Mouse (Mus musculus) urinary bladder, adult 2 months (tissue): ENCODE results near the gene Sh3gl1. TPM values are rescaled to one million over a fixed set of nuclear protein-coding genes. Genes with fewer than 3 reads are reported as not detected.
A peak's percentile ranks its signal among the peaks of the same experiment; 100 is the strongest.
"Not testable (repeated sequence)": the region's sequence is repeated elsewhere in the genome, so short reads cannot be mapped to it uniquely, and the experiment has no call there.

Experiments used
- DNase-seq: peaks from one replicate; pipeline ENCODE4 v3.0.0; 2022; ENCODE audit warnings: low spot score
- polyA plus RNA-seq: library from polyadenylated mRNA; depleted of rRNA; stranded (reverse); fragments of >200 nt; gene quantifications from 2 replicates; pipeline ENCODE4 v1.2.3, GENCODE M21; 2012; rRNA removed

The Sh3gl1 gene
- polyA plus RNA-seq = 55.5 and 78.1 TPM in 2 replicates

DNA sequence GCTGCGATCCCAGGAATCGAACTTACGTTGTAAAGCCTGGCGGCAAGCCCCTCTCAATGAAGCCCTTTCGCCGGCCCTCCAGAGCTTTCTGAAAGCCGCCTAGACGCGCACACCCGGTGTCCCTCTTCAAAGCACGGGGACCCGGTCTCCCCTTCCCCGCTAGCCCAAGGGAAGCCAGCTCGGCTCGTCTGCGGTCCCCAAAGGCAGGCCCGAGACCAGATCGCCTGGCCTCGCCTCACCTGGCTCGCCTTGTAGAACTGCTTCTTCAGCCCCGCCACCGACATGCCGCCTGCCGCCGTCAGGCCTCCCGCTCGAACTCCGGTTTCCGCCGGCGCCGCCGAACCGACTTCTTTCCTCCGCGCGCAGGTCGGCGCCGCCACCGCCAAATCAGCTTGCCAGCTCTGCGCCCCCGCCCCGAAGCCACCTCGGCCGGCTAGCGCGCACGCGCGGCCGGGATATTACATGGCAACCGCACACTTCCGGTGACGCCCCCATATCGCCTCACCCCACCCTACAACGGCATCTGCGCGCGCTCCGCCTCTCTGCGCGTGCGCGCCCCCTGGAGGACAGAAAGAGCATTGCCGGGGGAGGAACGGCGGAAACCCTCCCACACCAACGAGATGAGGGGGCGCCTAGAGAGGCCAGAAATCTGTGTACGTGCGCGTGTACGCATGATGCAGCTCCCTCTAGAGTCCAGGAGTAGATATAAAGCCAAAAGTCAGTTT is at the start of gene Sh3gl1:
Sh3gl1 (minus strand) TSS at position 460 of the 725 bp plus-strand sequence.
- DNase-seq = peak; percentile 98

DNA sequence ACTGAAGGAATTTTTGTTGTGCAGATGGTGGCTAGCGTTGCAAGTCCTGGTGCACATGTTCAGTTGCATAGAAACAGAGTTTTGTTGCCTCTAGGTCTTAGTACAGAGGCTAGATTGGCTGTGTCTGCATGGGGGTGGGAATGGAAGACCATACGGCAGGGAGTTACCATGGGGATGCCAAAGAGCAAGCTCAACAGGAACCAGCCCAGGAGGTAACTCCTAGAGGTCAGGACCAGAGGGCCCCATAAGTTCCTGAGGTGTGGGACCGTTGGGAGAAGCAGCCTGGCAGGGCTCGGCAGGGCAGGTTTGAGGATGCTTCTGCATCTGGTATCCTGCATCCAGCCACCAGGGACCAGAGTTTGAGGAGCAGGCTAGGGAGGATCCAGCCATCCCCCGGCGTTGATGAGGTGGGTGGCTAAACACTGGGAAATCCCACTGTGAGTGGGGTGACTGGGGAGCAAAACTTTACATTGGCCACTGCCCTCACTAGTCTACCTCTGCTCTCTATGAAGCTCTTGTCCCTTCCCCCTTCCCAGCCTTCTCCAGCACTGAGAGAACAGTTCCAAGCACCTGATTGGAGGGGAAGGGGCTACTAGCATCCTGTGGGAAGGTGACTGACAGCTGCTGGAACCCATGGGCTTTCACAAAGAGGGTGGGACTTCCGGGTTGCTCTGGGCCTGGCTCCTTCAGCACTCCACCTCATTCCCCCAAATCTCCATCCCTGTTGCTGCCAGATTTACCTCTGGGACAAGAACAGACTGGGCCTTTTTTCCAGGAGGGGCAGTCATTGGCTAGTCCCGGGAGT is 44.5 kb upstream of the Sh3gl1 start:
- no peak for DNase-seq

DNA sequence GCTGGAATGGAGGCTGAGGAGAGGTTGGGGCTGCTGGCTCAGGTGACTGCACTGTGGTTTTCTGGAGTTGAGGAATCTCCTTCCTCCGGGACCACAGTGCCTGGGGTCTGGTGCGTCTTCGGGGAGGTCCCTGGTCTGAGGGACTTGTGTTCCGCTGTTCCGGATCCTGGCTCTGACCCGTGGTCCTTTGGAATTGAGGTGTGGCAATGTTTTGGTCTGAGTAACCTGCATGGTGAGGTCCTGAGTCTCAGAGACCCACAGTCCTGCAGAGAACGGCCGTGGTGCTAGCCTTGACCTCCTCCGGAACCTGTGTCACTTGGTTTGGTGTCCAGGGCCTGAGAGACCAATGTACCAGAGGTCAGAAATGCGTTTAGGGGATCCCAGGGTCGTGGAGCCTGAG is 43.5 kb upstream of the Sh3gl1 start:
- no peak for DNase-seq

DNA sequence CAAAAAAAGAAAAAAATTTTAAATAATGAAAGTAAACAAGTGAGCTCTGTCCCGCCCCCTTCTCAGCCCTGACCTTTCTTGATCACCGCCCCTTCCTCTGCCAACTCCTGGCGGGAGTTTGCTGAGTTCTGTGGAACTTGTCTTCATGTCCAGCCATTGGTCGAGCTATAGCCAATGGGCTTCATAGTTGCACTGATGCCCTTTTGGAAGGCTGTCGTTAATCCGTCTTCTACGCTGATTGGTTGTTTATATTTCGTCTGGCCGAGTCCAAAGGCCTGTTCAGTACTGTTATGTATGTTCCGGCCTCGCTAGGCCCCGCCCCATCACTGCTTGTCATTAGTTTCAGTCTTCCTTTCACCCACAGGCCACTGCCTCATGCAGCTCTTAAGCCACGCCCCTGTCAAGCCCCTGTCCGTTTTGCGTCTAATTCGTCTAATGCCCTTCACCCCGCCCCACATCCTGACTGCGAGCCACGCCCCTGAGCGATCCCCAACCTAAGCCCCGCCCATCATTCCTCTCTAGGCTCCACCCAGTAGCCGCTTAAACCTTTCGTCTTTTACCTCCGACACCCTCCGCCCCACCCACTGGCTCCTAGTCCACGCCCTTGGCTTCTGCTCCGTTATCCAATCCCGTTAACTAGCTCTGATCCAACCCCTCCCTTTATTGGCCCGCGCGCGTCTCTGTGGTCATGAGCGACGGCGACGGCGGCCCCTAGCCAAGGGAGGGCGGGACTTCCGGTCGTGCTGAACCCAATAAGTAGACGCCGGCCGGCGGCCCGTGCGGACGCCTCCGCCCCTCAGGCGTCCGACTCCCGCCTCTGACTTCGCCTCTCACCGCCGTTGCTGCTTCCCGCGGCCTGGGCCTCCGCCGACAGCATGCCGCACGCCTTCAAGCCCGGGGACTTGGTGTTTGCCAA is 42.7 kb upstream of the Sh3gl1 start, which contains the start of gene Hdgfl2:
Hdgfl2 (plus strand) TSS at position 755 of the 916 bp plus-strand sequence.
- peak; percentile 96 for DNase-seq

DNA sequence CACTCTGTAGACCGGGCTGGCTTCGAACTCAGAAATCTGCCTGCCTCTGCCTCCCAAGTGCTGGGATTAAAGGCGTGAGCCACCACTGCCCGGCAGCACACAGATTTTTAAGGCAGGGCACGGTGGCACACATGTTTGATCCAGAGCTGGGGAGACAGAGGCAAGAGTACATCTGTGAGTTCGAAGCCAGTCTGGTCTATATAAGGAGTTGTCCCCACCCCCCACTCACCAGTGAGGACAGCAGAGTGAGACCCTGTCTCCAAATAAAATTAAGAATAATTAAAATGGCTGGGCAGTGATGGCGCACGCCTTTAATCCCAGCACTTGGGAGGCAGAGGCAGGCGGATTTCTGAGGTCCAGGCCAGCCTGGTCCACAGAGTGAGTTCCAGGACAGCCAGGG is 41.9 kb upstream of the Sh3gl1 start:
- not testable (repeated sequence) for DNase-seq

DNA sequence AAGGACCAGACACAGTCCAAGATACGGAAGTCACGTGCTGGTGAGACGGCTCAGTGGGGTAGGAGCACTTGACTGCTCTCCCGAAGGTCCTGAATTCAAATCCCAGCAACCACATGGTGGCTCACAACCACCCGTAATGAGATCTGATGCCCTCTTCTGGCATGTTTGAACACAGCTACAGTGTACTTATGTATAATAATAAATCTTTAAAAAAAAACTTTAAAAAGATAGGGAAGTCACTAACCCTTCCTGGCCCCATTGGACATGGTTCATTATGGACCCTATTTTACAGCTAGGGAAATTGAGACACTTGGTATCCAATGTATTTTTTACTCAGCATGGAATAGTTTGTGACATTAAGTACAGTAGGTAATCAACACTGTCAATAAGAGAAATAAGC is 41.1 kb upstream of the Sh3gl1 start:
- DNase-seq = no peak

DNA sequence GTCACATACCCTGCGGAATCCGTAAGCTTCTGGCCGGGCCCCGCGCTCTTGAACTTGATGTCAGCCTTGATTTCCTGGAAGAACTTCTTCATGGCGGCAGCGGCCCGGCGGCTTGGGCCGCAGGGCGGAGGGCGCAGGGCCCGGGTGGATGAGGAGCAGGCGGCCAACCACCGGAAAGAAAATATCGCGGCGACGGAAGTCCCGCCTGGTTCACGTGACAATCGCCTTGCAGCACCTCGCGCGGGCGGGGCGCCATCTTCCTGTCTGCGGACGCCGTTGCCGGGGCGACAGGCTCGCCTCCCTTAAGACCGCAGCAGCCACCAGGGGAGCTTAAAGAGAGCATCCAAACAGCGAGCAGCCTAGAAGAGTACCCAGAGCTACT is 38.4 kb upstream of the Sh3gl1 start, which contains the start of gene Ubxn6:
Ubxn6 (minus strand) TSS at position 202 of the 382 bp plus-strand sequence.
- DNase-seq = peak; percentile 90

DNA sequence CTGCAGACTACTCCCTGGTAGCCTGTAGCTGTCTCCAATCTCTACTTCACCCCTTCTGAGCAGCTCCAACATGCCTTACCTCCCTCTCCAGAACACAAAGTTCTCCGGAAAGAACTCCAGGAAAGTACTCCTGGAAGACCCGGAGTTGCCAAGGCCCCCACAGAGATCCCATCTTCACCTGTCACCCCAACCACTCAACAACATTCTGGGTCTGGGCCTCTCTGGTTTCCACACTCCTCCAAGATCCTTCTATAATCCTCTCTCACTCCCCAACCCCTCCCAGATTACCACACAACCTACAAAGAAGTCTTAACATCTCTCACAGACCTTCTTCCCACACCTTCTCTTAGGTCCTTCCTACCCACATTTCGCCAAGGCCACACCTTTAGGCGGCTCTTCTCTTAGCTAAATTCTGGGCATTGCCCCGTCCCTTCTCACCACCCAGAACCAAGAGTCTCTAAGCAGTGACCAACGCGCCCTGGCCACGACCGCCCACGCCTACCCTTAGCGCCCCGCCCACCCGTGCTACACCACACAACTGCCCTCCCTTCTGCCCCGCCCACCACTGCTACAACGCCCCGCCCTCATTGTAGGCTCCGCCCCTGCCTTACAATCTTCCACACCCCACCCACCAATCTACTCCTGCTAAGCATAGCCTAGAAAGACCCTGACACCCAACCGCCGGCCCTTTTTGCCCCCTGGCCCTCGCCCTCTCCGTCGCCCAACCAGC is 37.8 kb upstream of the Sh3gl1 start:
- DNase-seq = no peak

DNA sequence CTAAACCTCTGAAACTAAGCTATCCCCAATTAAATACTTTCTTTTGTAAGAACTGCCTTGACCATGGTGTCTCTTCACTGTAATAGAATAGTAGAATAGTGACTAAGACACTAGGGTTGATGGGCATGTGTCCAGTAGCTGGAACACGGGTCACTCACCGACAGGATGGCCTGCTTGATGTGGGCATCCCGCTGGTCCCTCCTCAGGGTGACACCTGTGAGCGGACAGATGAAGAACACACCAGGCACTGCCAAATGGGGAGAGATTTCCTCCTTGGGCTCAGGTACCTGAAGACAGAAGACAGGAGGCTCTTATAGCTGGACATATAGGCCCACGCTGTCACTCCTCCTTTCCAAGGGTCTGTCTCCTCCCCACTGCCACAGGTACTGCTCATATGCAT is 35.8 kb upstream of the Sh3gl1 start:
- DNase-seq = no peak

DNA sequence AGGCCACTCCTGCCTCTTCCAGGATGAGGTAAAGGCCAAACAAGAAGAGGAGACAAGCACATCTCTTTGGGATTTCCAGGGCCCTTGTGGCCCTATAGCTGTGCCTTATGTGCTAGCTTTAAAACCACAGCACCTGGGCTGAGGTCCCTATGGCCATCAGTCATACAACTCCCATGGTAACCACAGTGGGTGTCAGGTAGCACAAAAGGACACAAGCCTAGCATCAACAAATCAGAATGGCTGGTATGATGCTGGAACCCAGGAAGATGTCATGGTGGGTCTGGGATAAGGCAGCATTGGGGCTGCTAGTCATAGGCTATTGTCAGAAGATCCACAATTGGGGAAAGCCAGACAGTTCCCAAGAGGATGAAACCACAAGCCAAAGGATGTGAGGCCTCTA is 34.7 kb upstream of the Sh3gl1 start:
- DNase-seq = no peak

DNA sequence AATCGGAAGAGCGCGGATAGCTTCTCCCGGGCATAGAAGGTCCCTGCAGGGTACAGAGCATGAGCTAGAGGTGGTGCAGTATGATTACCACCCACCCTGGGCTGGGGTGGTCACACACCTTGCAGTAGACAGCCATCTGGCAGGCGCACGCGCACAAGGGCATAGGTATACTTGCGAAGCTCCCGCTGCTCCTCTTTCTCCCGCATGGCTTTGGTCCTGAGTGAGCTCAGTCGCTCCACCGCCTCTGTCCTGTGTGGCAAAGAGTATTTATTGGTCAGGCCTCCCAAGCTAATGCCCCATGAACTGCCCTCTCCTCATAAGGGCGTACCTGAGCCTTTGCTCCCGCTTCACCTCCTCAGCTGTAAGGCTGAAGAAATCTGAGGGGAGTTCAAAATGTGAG is 32.6 kb upstream of the Sh3gl1 start:
- no peak for DNase-seq

DNA sequence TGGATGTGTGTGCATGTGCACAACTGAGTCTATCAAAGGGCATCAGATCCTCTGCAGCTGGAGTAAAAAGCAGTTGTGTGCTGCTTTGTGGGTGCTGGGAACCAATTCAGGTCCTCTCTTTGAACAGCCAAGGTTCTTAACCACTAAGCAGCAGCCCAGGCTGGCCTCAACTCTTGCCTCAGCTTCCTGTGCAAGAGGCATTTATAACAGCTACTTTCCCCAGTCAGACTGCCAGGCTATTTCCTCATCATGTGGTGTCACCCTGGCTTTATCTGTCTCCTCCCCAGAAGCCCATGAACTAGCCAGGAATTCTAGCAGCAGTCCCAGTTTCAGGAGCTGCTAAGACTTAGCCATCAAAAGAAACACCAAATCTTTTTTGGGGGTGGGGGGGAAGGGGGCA is 30.0 kb upstream of the Sh3gl1 start:
- no peak for DNase-seq

DNA sequence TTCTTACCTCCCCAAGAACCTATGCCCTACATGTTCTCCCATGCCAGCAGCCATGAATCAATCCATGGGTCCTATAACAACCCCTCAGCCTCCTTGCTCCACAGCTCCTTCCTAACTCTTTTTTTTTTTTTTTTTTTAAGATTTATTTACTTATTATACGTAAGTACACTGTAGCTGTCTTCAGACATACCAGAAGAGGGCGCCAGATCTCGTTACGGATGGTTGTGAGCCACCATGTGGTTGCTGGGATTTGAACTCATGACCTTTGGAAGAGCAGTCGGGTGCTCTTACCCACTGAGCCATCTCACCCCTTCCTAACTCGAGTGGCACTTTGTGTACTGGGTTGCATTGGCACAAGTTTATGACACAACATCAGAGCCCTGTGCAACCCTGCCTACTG is 29.3 kb upstream of the Sh3gl1 start:
- not testable (repeated sequence) for DNase-seq

DNA sequence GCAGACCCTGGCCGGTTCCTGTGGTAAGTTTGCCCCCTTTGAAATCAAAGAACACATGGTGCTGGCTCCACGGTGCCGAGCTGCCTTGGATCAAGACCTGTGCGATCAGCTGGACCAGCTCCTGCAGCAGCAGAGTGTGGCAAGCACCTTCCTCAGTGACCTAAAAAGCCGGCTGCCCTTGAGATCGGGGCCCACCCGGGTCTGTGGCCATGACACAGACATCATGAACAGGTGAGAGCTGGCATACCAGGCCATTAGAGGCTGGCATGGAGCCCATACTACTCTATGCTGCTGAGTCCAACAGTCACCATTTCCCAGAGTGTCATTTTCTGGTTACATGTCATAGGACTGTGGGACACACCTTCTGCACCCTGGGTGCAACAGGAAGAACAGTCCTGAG is 25.6 kb upstream of the Sh3gl1 start:
- DNase-seq = no peak

DNA sequence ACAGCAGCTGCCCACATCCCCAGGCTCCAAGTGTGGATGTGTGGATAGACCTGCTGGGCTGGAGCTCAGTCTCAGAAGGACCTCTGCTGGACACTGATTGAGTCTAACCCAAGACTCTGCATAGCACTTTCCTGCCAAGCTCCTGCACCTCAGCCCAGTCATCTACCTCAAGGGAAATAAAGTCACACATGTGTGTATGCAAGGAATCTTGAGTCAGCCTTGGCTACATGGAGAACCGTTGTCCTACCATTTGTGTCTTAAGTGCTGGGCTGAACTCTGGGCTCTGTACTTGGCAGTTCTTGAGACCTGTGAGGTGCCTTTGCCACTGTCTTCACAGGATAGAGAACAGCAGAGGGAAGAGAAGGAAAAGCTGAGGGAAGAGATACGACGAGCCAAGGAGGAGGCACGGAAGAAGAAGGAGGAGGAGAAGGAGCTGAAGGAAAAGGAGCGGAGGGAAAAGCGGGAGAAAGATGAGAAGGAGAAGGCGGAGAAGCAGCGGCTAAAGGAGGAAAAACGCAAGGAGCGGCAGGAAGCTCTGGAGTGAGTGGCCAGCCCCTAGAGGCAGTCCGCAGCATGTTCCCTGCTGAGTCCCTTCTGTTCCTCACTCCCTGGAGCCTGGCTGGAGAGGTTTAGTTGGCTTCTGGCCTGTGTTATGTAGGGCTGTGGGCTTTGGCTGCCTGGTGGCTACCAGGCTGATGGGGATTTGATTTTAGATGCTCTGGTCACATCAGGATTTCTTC is 21.1 kb upstream of the Sh3gl1 start:
- no peak for DNase-seq

DNA sequence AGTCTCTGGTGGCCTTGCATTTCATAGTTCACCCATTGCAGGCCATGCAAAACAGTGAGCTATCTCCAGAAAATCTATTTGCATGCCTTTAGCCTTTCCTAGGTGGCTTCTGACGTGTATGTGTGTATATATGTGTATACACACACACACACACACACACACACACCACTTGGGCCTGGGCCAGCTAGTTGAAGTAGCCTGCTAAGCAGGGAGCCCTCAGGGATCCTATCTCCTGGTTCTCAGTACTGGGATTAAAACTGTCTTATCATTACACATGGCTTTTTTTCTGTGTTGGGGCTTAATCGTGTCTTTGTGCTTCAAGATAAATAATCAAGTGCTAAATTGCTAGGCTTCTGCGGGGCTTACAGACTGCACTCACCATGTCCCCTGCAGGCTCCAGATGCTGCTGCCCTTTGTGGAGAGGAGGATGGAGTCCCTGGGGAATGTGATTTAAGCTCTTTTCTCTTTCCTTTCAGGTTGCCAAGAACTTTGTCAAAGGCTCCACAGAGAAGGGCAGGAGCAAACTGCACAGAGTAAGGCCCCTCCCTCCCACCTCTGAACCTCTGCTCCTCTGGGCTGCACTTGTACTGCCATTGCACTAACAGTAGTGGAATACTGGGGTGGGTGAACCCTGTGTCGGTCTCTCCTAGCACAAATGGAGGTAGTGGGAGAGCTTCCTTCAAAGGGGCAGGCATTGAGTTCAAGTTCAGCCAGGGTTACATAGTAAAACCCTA is 19.7 kb upstream of the Sh3gl1 start:
- no peak for DNase-seq

DNA sequence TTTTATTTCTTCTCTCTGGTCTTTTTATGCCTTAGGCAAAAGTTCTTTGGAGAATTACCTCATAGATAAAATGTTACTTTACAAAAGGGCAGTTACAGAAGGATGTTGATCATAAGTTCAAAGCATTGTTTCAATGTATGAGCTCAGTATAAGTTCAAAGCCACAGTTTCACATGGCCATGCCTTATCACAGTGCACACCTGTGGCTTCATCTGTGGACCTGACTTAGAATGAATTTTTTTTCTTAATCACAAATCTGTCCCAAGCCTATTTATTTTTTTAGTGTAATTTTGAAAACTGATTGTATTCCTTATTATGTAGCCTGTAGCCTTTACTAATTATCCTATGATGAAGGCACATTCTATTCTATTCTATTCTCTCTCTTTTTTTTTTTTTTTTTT is 18.5 kb upstream of the Sh3gl1 start:
- no peak for DNase-seq

DNA sequence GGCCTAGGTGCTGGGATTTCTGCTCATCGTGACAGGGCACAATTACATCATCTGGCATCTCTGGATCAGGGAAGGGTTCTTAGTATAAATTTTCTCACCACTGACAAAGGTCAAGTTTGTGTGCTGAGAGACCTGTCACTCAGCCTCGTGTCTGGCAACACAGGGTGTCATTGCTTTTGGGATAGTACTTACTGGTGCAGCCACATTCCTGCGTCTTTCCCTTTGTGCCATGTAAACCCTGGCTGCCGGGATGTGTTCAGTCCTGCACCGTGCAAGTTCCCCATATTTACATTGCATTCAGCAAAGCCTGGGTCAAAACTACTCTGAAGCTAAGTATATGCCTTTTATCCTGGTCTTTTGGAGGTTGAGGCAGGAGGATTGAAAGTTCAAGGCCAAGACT is 14.9 kb upstream of the Sh3gl1 start:
- DNase-seq = no peak

DNA sequence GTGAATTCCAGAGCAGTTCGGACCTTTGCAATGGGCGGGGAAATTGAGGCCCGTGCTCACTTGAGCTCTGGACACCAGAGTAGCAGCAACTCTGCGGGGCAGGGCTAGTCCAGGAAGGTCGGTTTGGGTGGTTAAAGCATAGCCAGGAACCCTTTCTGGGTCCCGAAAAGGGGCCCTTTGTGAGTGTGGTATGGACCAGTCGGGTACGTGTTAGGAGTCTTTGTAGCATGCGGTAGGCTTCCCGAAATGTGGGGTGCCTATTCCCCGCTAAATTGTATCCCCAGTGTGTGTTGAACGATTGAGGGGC is 4.4 kb upstream of the Sh3gl1 start:
- no peak for DNase-seq
